Mouse (Mus musculus) embryonic fibroblast, embryonic 13.5 days (primary cell): ENCODE data around the gene BC049715.

Source experiments
- CTCF ChIP-seq: IDR thresholded peaks from 2 replicates; pipeline ENCODE4 v1.5.1; 2011; ENCODE audit warnings: mild to moderate bottlenecking, control low read depth, low read length, moderate library complexity, borderline replicate concordance; ENCODE audit not compliant: insufficient read depth
- POLR2A ChIP-seq: IDR thresholded peaks from 2 replicates; pipeline ENCODE4 v1.6.1; 2011; ENCODE audit warnings: low read depth, mild to moderate bottlenecking, control low read depth, low read length, moderate library complexity

GRCm38 (mm10) chr6:136857873-136858260, 30.4 kb downstream of the BC049715 start:
- no peak for TF ChIP-seq CTCF
- TF ChIP-seq POLR2A, result no peak
